Mouse (Mus musculus): Measurements from ENCODE around the gene Sfmbt1. TPM values are rescaled to one million over a fixed set of nuclear protein-coding genes. Genes with fewer than 3 reads are reported as not detected.

Sfmbt1 gene
- polyA plus RNA-seq, 1 experiment, result 7.3 TPM

DNA sequence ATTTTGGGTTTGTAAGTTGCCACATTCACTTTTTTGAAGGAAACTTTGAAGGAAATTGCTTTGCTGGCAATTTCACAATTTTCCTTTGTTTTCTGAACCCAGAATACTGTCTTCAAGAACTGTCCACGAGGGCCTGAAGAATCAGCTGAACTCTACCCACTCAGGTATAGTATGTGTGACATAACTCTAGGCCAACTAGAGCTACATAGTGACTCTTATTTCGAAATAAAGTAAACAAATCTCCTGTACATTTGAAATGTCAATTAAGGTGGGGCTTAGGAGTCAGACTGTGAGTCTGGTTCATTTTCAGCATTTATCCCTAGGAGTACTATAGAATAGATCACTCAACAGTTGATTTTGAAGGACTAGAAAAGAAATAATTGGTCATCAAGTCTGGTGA lies 87.1 kb downstream of the Sfmbt1 start:
- H3K4me1 ChIP-seq (ENCODE audit: control insufficient read depth, insufficient read depth, low read length), result no peaks in the 10 kb centered on the region
- TF ChIP-seq POLR2A (IDR thresholded peaks at IDR 0.05; ENCODE audit: extremely low read depth, insufficient read depth, low read length) (no peak), CTCF (IDR thresholded peaks at IDR 0.05; ENCODE audit: extremely low read depth, insufficient read depth, low read length) (no peak)
- H3K4me3 ChIP-seq (ENCODE audit: insufficient read depth, low read length), result no peak overlapping the region
- no peak overlapping the region for H3K27ac ChIP-seq (ENCODE audit: insufficient read depth, low read length)

DNA sequence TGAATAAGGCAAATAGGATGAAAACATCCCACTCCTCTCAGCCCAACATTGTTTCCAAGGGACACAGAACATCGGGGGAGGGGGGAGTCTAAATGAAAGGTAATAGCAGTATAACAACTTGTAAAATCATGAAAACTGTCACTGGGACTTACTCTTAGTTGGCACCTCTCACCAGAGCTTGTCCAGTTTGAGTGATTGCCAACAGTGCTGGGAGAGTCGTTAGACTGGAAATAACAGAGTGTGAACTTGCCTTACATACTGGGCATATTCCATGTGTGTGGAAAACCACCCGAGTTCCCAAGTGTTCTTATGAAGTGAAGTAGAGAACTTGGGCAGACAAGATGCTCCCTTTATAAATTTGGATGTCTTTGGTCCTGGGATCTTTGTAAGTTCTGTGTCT lies 106.5 kb downstream of the Sfmbt1 start:
- Histone ChIP-seq H3K27ac (ENCODE audit: insufficient read depth, low read length) (no peak overlapping the region), H3K4me1 (ENCODE audit: control insufficient read depth, insufficient read depth, low read length) (no peaks in the 10 kb centered on the region; the same call in 1 of the 2 replicates), H3K4me3 (ENCODE audit: insufficient read depth, low read length) (no peak overlapping the region)
- TF ChIP-seq POLR2A (IDR thresholded peaks at IDR 0.05; ENCODE audit: extremely low read depth, insufficient read depth, low read length) (no peak), CTCF (IDR thresholded peaks at IDR 0.05; ENCODE audit: extremely low read depth, insufficient read depth, low read length) (no peak)

DNA sequence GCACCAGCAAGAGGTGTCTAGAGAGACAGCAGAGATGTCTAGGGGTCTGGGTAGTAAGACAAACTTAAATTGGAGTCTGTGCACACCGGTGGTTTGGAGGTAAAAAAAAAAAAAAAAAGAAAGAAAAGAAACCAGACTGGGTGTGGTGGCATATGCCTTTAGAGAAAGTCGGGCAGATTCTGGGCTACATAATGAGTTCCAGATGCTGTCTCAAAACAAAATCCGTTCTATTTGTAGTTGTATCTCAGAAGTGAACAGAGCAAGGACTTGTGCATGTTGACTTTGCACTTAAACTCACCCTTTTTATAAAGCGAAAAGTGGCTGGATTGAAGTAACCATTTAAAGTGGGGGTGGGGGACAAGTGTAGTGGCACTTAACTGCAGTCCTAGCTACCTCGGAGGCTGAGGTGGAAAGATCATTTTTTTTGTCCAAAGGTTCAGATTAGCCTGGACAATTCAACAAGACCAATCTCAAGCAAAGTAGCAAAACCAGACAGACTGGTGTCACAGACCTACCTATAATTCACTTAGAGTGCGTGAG lies 109.9 kb downstream of the Sfmbt1 start:
- no peak for TF ChIP-seq CTCF (IDR thresholded peaks at IDR 0.05; ENCODE audit: extremely low read depth, insufficient read depth, low read length)
- TF ChIP-seq POLR2A (IDR thresholded peaks at IDR 0.05; ENCODE audit: extremely low read depth, insufficient read depth, low read length), result no peak
- no peak overlapping the region for H3K27ac ChIP-seq (ENCODE audit: insufficient read depth, low read length)
- no peak overlapping the region for H3K4me3 ChIP-seq (ENCODE audit: insufficient read depth, low read length)
- H3K4me1 ChIP-seq (ENCODE audit: control insufficient read depth, insufficient read depth, low read length), result peaks cover 10% of the 10 kb centered on the region

DNA sequence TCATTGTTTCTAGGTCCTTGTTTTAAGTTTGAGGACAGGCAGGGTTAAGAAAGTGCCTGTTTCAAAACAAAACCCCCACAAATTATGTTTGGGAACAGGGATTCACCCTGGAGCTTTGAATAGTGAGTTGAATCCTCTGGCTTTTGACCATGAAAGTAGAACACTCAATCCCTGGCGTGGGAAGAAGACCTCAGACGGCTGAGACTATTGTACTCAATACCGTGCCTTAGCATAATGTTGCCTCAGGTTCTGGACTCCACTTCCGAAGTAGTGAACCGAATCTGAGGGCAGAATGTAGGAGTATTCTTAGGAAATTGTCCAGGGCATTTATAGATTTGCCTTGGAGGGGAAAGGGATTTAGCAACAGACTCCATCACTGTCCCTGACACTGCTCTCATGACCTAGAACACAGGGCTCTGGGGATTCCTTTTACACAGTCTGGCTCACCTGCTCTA lies 110.4 kb downstream of the Sfmbt1 start:
- TF ChIP-seq CTCF (IDR thresholded peaks at IDR 0.05; ENCODE audit: extremely low read depth, insufficient read depth, low read length) (no peak), POLR2A (IDR thresholded peaks at IDR 0.05; ENCODE audit: extremely low read depth, insufficient read depth, low read length) (no peak)
- peak overlapping the region; percentile 61; the same call in 1 of the 2 replicates for H3K4me3 ChIP-seq (ENCODE audit: insufficient read depth, low read length)
- H3K27ac ChIP-seq (ENCODE audit: insufficient read depth, low read length), result no peak overlapping the region
- H3K4me1 ChIP-seq (ENCODE audit: control insufficient read depth, insufficient read depth, low read length), result peaks cover 10% of the 10 kb centered on the region

DNA sequence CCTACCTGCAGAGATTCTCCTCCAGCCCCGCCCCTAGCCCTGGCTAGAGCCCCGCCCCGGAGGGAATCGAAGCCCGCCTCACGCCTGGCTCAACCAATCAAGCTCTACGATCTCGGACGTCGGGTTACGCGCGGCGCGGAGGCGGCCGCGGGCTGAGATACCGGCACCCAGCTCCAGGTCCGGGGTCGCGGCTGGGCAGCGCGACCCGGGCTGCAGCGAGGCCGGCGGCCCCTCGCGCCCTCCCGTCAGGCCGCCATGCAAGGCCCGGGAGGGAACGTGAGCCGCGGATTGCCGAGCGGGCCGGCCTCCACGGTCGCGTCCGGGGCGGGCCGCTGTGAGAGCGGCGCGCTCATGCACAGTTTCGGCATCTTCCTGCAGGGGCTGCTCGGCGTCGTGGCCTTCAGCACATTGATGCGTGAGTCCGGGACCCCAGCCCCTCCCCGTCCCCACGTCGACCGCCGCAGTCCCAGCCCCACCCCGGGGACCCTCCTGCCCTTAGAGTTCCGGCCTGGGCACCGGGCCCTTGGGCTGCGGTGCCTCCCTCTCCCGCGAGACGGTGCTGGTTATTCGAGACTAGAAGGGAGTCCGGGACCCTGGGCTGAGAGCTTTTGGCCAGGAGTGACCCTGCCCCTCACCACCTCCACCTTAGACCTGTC lies 111.0 kb downstream of the Sfmbt1 start, which contains the start of gene Tmem110:
Tmem110 (plus strand) TSS at position 115 of the 656 bp plus-strand sequence.
- TF ChIP-seq POLR2A (IDR thresholded peaks at IDR 0.05; ENCODE audit: extremely low read depth, insufficient read depth, low read length) (peak; percentile 68; the same call in 1 of the 2 replicates), CTCF (IDR thresholded peaks at IDR 0.05; ENCODE audit: extremely low read depth, insufficient read depth, low read length) (no peak)
- Histone ChIP-seq H3K27ac (ENCODE audit: insufficient read depth, low read length) (0 out of 2 replicates have a peak within 1 kb of the TSS, but pooled peaks have one; percentile 47), H3K4me1 (ENCODE audit: control insufficient read depth, insufficient read depth, low read length) (peaks cover 10% of the 10 kb centered on the region), H3K4me3 (ENCODE audit: insufficient read depth, low read length) (peak within 1 kb of the TSS; percentile 61)

DNA sequence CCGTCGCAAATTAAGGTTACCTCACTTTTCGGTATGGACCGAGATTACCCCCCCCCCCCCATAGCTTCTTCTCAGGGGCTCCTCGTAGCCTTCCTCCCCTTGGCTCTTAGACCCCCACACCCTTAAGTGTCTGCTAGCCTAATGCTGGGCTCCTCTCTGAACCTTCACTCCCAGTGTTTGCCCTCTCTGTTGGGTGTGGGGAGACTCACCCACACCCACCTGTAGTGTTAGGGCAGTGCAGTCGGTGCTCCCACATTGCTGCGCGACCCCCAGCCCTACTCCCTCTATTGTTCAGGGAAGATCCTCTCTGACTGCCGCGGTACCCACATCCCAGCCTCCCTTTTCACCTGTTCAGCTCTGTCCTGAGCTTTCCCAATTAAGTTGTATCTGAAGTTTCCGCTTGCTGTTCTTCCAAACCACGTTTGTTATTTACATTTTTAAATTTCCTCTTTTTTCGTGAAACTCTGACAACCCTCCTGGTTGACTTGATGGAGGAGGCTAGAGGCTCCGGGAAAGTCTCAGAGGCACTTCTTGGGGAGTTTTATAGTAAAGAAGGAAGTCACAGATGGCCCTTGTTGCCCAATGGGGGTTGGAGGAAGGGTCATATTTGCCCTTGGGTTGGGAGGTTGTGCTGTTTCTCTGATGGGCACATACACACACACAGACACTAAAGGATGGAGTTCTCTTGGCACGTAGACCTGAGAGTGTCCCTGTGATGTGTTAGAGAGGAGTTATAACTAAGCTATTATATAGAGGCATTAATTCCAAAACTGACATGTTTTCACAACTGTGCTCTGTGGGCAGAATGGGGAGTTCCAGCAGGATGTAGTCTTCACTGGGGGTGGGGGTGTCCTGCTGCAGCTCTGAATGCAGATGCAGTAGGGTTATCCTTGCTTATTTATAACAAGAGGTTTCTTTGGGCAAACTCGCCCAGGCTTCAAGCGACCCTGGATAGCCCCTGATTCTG lies 111.8 kb downstream of the Sfmbt1 start:
- peak overlapping the region; percentile 61 for H3K4me3 ChIP-seq (ENCODE audit: insufficient read depth, low read length)
- peaks cover 10% of the 10 kb centered on the region for H3K4me1 ChIP-seq (ENCODE audit: control insufficient read depth, insufficient read depth, low read length)
- TF ChIP-seq POLR2A (IDR thresholded peaks at IDR 0.05; ENCODE audit: extremely low read depth, insufficient read depth, low read length) (no peak), CTCF (IDR thresholded peaks at IDR 0.05; ENCODE audit: extremely low read depth, insufficient read depth, low read length) (no peak)
- H3K27ac ChIP-seq (ENCODE audit: insufficient read depth, low read length), result no peak overlapping the region

DNA sequence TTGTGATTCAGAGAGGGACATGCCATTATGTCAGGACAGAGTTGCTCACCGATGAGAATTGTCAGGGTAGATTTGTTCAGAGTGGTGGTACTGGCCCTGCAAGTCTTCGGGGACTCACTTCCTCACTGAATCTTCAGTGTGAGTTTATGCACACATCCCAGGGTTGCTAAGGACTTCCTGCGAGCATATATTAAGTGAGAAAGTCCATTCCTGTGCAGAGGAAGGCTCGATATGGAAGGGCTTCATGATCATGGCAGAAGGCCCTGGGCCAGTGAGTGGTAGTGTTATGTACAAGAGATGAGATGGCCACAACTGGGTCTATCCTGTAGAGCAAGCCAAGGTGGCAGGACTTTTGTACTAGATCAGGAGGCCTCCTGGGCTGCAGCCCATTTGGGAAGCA lies 112.8 kb downstream of the Sfmbt1 start:
- peaks cover 10% of the 10 kb centered on the region for H3K4me1 ChIP-seq (ENCODE audit: control insufficient read depth, insufficient read depth, low read length)

DNA sequence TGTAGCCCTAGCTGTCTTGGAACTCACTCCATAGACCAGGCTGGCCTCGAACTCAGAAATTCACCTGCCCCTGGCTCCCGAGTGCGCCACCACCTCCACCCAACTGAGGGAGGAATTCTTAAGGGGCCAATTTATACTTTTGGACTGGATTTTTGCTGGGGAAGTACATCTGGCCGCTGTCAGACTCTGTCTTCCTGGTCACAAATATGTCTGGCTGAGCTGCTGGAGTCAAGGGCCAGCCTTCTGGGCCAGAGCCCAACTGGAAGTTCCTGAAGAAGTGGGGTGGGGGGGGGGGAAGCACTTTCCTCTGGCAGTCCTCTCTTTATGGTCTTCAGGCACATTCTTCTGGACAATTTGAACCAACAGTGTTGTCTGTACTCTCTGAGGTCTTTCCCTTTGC lies 113.4 kb downstream of the Sfmbt1 start:
- H3K4me3 ChIP-seq (ENCODE audit: insufficient read depth, low read length), result no peak overlapping the region
- no peak for TF ChIP-seq POLR2A (IDR thresholded peaks at IDR 0.05; ENCODE audit: extremely low read depth, insufficient read depth, low read length)
- no peak for TF ChIP-seq CTCF (IDR thresholded peaks at IDR 0.05; ENCODE audit: extremely low read depth, insufficient read depth, low read length)
- H3K27ac ChIP-seq (ENCODE audit: insufficient read depth, low read length), result no peak overlapping the region

More for the DNA sequence above, 112.8 kb downstream of the Sfmbt1 start:
- no peak for TF ChIP-seq CTCF (IDR thresholded peaks at IDR 0.05; ENCODE audit: extremely low read depth, insufficient read depth, low read length)
- TF ChIP-seq POLR2A (IDR thresholded peaks at IDR 0.05; ENCODE audit: extremely low read depth, insufficient read depth, low read length), result no peak
- no peak overlapping the region for H3K27ac ChIP-seq (ENCODE audit: insufficient read depth, low read length)
- no peak overlapping the region for H3K4me3 ChIP-seq (ENCODE audit: insufficient read depth, low read length)

More for the DNA sequence above, 113.4 kb downstream of the Sfmbt1 start:
- peaks cover 10% of the 10 kb centered on the region for H3K4me1 ChIP-seq (ENCODE audit: control insufficient read depth, insufficient read depth, low read length)

Measured in cortical plate, adult 2 months (tissue).